Mouse (Mus musculus) embryonic stem cell, embryonic (primary cell): Measurements from ENCODE around the gene Sgip1.

Experiments
- CTCF ChIA-PET, 4 experiments: fragments of 300-600 bp in 2 of 4; fragments of 350-600 bp in 2 of 4; sonication (Branson Sonifier 250); formaldehyde crosslinking; loops; one replicate each; lab custom pipeline; 2022; ENCODE audit warnings: inconsistent platforms in 2 of 4; lab: Charles Lee
- POLR2A ChIA-PET, 4 experiments: fragments of 300-600 bp in 2 of 4; fragments of 350-600 bp in 2 of 4; sonication (Branson Sonifier 250); formaldehyde crosslinking; loops; one replicate each; lab custom pipeline; 2022; ENCODE audit warnings: antibody characterized with exemption in 4 of 4, inconsistent platforms in 1 of 4; lab: Charles Lee

The Sgip1 gene

DNA sequence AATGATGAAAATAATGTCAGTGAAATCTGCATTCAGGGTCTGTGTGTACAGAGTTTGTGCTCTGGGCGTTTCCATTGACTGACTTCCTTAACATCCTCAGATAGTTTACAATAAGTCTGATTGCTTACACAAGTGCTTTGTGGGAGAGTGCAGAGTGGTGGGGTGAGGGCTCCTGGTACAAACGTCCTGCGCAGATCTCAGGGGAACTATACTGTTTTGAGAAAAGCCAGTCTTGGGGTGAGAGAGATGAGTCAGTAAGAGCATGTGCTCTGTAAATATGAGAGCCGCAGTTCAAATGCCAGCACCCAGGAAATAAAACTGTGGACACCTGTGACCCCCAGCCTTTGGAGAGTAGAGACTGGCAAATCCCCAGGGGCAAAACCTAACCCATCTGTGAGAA is 80.7 kb downstream of the Sgip1 start:
- POLR2A ChIA-PET: no interaction called here
- CTCF ChIA-PET: no interaction called here

DNA sequence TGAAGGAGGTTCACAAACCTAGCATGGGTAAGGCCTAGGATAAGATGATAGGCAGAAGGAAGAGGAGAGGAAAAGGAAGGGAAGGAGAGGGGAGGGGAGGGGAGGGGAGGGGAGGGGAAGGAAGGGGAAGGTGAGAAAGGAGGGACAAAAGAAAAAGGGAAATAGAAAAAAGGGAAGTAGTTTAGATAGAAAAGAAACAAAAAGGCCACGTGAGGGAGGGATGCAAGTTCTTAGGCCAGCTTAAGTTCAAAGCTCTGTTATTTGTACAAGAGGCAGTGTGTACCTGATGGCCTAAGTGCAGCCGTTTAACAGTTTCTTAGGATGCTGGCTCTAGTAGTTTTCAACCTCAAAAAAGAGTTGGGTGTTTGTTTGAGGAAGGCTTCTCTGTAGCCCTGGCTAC is 83.4 kb downstream of the Sgip1 start:
- ChIA-PET POLR2A (no interaction called here), CTCF (interaction anchor here in 1 of 4 experiments (0.7 kb wide), 1 partner anchor 219 kb away, joined by 4 read pairs; no protein-coding TSS in a partner anchor)

DNA sequence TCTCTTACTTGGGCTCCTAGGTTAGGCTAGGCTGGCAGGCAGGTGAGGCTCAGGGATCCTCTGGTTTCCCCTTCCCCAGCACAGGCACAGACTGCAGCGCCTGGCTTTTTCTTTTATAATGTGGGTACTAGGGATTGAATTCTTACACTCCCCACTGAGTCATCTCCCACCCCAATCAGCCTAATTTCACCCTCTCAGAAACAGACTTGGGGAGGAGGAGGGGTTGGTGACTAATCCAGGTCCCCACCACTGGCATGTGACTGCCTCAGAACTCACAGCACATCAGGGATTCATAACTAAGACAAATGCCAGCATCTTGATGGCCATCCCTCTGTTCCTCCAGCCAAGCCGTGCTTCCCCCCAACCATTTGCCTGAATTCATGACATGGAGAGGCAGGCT is 85.1 kb downstream of the Sgip1 start:
- CTCF ChIA-PET: no interaction called here

DNA sequence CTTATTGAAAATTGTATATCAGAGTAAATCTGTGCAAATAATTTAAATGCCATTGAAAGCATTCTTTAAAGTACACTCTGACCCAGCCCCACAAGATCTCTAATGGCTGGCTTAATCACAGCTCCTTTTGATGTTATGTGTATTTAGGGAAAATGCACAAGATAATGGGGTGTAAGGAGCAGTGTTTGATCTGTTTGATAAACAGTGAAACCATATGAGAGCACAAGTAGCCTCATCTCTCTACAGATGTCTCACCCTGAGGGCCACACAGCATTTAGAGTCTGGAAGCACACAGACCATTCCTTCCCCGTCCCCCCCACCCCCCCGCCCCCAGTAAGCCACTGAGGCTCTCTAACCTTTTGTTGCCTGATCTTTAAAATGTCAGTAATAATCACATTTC is 87.4 kb downstream of the Sgip1 start:
- CTCF ChIA-PET: no interaction called here
- POLR2A ChIA-PET: no interaction called here

More for the DNA sequence above, 85.1 kb downstream of the Sgip1 start:
- POLR2A ChIA-PET: no interaction called here

DNA sequence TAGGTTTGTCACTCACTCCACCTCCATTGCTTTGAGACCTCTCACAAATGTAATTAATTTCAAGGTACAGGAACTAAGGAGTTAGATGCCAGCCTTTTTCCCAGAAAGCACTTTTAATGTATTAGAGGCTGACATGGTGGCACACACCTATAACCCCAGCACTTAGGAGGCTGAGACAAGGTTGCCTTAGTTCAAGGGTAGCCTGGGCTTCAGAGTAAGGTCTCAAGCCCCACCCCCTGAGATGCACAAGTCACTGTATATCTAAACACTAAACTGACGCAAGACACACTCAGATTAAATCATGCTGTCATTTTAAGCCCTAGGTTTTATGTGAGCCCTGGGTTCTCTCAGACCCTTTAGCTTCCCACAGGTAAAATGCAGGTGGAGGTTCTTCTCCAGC is 92.1 kb downstream of the Sgip1 start:
- POLR2A ChIA-PET: interaction anchor here in 1 of 4 experiments (0.6 kb wide), 1 partner anchor 480 kb away, joined by 4 read pairs; the partner anchor contains the start of gene Oma1

DNA sequence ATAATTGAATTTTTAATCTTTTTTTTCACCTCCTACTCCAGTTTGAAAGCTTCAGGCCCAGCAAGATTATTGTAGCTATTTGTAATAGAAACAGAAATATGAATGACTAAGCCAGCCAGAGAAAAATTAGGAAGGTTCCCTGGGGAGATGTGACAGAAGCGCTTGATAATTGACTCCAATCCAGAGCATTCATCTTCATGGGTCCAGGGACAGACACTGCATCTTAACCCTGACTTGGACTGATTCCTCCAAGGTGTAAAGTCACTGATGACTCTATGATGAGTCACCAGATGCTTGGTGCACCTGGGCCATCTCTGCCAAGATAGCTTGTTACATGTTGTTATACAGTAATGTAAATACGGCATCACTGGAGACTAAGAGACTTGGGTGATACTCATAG is 92.6 kb downstream of the Sgip1 start:
- POLR2A ChIA-PET: interaction anchor here in 1 of 4 experiments (0.6 kb wide), 1 partner anchor 480 kb away, joined by 4 read pairs; the partner anchor contains the start of gene Oma1

More for the DNA sequence above, 92.1 kb downstream of the Sgip1 start:
- CTCF ChIA-PET: no interaction called here

DNA sequence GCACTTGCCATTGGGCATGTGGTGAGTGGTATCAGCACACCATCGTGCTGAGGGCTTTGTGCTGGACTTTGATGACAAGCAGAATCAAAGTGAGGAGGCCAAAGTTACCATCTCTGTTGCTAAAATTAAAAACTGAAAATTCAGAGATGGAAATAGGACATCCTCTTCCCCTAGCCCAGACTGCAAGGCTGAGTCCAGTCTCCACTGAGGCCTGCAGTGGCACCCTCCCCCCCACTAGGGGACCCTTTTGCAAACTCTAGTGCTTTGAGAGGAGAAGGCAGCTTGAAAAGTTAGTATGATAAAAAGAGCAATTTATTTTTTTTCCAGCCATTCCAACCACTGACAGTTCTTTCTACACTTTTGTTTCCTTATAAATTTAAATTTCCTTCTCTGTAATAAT is 93.6 kb downstream of the Sgip1 start:
- POLR2A ChIA-PET: no interaction called here
- CTCF ChIA-PET: interaction anchor here in 1 of 4 experiments (0.7 kb wide), 1 partner anchor 94 kb away, joined by 23 read pairs; no protein-coding TSS in a partner anchor

More for the DNA sequence above, 92.6 kb downstream of the Sgip1 start:
- CTCF ChIA-PET: interaction anchor here in 1 of 4 experiments (0.6 kb wide), 1 partner anchor 531 kb away, joined by 4 read pairs; no protein-coding TSS in a partner anchor

DNA sequence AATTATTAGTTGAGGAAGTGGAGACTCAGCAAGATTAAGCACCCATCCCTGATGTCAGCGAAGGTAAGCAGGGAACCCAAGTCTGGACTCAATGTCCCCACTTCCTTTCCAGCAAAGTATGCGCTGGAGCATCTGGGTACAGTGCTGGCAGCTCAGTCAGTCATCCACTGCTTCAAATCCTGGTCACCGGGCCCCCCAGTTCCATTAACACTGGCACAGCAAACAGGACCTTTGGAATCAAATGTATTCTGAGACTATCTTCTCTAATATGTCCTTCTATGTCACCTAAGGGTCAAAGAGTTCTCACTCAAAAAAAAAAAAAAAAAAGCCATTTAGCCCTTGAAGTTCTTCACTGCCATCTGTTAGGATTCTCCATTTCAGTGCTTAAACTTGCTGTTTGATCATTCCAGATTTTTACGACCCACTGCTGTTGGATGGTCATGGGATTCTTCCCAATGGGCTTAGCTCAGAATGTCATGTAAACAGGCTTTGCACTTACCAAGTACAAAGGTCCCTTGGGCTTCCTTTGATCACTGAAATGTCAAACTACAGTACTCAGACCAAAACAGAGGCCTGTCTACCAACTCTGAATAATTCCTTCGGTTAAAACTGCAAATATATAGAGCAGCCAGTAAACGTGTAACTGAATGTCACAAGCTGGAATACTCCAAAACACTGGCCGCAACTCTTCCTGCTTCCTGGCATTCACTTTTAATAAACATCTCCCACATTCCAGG is 99.1 kb downstream of the Sgip1 start:
- ChIA-PET CTCF (interaction anchor here in 1 of 4 experiments (0.7 kb wide), 1 partner anchor 101 kb away, joined by 3 read pairs; no protein-coding TSS in a partner anchor), POLR2A (interaction anchor here in 1 of 4 experiments (0.7 kb wide), 2 partner anchors 171 to 313 kb away, joined by 3 to 4 read pairs; no protein-coding TSS in a partner anchor)

DNA sequence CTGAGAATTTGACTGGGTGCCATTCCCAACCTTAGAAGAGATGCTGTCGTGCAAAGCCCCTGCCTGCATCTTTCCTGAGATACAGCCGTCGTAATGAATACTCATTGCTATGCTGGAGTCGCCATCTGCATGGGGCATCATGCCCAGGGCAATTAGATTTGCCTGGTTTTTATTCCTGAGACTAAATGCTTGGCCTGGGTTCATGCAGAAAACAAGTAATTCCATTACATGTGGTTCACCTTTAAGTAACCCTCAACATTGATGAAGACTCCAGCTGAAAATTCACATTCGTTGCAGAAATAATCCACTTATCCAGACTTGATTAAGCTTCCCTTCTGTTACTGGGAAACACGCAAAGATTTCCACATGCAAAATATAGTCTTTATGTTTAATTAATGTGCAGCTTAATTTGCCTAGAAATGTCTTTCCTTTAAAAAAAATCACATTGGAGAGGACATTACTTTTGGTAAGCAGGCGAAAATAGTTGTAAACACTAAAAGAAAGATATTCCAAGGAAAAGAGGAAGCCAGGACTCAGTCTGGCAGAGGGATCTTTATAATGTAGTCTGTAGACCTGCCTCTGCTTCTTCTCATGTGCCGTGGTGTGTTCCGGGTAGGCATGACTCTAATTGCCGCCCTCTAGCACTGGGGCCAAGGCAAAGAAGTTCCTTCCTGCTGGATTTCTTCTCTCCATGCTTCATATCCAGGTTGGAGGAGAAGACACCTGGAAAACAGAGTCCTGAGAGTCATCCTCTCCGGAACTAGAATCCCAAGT is 100.0 kb downstream of the Sgip1 start:
- ChIA-PET CTCF (interaction anchor here in 1 of 4 experiments (0.7 kb wide), 1 partner anchor 102 kb away, joined by 3 read pairs; no protein-coding TSS in a partner anchor), POLR2A (interaction anchor here in 1 of 4 experiments (0.7 kb wide), 1 partner anchor 313 kb away, joined by 3 read pairs; no protein-coding TSS in a partner anchor)

DNA sequence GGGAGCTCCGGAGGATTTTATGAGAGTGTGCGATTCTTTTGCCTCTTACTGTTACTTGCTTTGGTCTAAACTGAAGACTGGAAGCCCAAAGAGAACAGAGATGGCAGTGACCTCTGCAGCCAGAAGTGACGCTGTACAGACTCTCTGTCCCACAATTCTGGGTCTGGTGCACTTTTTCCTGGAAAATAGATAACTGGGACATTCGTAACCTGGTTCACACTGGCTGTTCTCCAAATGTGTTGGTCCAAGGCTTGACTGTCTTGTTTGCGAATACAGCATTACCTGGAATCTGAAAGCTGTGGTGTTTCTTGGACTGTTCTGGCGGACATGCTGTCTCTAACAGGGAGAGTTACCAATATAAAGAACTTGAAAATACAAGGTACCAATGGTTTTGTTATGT is 109.4 kb downstream of the Sgip1 start:
- ChIA-PET CTCF (no interaction called here), POLR2A (no interaction called here)

DNA sequence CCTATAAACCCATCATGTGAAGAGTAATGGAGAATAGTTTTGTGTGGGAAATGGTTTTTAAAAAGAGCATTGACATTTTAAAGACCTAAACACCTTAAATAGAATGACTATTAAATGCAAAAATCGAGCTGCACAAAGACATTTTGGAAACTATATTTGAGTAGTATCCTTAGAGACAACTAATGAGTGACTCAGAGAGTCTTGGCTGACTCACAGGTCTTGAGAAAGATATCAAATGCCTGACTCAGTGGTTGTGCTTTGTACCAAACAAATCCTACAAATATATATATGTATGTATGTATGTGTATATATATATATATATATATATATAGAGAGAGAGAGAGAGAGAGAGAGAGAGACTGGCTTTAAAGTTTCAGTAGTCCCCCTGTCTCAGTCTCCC is 110.1 kb downstream of the Sgip1 start:
- POLR2A ChIA-PET: no interaction called here
- CTCF ChIA-PET: no interaction called here

DNA sequence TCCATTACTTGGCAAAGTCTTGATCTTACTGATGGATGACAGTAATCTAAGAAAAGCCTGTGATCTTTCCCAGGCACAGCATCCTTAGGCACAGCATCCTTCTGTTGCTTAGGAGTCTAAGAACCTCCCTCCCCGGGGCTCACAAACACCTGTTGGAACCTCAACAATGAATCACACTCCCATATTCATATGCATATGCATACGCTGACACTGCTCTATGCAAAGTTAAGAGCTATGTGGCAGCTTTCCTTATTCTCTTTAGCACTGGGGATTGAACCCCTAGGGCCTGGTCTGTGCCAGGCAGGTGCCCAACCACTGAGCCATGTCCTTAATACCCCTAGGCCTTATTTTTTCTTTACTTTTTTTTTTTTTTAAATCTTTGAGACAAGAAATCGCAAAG is 111.2 kb downstream of the Sgip1 start:
- ChIA-PET POLR2A (interaction anchor here in 1 of 4 experiments (0.7 kb wide), 1 partner anchor 25 kb away, joined by 3 read pairs; no protein-coding TSS in a partner anchor), CTCF (no interaction called here)

DNA sequence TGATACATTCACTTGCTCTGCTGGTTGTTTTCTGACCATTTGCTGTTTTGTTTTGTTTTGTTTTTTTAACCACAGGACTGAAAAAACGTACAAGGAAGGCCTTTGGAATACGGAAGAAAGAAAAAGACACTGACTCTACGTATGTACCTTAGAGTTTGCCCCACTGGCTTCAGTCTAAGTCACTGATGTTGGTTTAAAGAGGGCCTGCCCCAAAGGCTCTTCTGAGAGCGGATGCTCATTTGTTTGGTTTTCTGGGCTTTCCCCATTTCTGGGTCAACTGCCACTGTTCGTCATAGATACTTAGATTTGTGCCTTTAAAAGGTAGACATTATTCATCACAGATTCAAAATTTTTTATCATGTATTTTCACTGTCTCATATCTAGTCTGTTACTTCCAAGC is 111.7 kb downstream of the Sgip1 start:
- CTCF ChIA-PET: no interaction called here
- POLR2A ChIA-PET: no interaction called here

DNA sequence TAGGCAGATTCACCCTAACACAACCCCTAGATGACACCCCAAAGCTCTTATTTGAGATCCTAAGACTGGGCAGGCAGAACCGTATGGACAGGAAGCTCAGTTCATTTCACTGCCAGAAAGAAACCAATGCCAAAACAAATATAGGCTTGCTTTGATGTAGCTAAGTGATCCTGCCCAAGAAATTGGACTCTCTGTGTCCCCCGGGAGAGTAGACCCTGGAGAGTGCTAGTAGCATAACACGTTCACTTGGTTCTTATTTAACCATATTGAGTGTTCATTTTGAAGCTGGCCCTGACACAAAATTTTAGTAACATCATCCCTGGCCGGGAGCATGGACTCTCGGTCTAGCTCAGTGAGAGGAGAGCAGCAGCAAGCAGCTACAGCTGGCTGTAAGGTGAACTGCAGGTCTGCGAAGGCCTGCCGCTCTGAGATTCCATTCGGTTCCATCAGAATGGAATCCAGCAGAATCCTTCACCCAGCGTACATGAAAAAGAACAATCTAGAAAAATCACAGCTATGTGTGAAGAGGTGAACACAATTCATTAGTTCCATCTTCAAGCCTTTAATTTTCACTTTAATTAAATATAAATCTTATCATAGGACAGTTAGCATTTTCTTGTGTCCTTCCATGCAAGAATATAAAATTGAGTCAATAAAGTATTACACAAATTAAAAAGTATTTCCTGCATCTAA is 112.4 kb downstream of the Sgip1 start:
- CTCF ChIA-PET: no interaction called here
- POLR2A ChIA-PET: no interaction called here

DNA sequence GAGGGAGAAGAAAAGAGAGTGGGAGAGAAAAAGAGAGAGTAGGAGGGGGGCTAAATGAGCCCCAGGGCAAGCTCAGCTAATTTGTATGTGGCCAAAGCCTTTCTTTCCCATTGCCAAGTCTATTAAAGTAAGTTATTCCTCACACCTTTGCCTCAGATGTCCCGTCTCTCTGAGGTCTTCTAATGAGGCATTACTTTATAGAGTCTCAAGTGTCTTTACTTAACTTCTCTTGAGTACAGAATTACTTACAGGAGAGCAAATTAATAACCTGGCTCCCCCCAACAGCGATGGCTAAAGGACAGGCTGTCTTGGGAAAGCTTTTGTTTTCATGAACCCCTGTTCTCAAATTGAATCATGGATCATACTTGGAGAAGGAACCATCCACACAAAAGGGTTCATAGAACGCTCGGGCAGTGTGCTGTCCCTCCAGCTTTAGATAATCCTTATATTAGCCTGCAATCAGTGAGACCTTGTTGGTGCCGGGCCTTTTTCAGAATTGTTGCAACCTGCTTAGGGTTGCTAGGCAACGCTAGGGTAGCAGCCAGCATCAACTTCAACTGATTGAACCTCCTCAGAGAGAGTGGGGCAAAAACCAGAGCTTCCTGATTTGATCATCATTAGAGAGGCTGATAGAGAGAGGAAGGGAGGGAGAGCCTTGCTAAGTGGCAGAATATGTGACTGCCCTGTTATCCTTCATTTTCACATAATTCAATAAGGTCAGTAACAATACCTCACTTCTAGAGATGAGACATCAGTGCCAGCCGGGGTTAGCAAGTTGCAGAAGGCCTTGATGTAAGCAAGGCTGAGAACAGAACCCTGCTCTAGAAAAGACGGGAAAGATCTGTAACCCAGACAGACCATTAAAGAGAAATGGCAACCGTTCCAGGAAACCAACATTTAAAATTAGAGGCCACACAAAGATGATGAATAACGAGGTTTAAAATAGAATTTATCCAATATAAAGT is 114.1 kb downstream of the Sgip1 start:
- CTCF ChIA-PET: no interaction called here
- POLR2A ChIA-PET: interaction anchor here in 2 of 4 experiments (0.6 to 0.7 kb wide), 2 partner anchors 353 to 354 kb away, joined by 3 to 5 read pairs; no protein-coding TSS in a partner anchor

DNA sequence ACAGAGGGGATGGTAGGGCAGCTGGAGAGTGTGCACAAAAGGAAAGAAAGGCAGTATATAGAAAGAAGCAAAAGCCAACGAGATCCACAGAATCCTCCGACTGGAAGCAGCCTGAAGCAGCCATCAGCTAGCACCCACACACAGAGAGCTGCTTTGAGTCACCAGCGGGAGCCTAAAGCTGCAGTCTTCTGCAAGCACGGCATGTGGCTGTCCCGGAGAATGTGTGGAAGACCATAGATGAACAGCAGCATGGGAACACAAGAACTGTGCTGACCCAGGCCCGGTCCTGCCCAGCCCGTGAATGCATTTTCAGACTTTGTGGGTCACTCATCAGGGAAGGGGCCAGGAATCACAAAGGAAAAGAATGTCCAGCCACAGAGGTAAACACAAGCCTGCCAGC is 115.0 kb downstream of the Sgip1 start:
- ChIA-PET POLR2A (no interaction called here), CTCF (interaction anchor here in 1 of 4 experiments (0.5 kb wide), 1 partner anchor 287 kb away, joined by 7 read pairs; no protein-coding TSS in a partner anchor)

DNA sequence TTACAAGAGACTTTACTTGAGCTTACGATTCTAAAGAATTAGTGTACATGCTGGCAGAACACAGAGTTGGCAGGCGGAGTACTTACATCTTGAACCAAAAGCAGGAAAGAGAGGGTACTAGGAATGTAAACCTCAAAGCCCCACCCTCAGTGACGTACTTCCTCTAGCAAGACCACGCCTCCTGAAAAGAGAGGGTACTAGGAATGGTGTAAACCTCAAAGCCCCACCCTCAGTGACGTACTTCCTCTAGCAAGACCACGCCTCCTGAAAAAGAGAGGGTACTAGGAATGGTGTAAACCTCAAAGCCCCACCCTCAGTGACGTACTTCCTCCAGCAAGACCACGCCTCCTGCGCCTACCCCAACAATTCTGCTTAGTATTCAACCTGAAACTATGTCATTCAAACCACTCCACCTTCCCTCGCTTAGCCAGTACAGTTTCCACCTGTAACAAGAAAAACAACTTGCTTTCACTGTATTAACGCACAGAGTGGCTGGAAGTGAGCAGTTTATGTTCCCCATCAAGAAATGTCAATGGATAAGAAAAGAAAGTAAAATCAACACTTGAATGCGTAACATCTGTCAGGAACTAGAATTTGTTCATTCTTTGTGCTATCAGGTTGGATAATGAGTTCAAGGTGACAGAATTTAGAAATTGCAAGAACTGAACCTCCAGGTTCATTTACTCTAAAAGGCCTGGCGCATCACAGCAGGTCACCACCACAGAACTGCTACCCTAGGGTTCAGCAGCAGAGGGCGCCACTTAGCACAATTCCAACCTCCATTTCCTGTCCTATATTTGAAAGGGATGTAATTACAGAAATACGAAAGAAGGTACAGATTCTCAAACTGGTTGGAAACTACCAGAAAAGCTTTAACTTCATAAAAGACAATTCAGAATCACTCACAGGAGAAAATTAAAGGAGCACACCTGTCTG is 118.4 kb downstream of the Sgip1 start:
- POLR2A ChIA-PET: interaction anchor here in 1 of 4 experiments (0.5 kb wide), 1 partner anchor 646 kb away, joined by 3 read pairs; no protein-coding TSS in a partner anchor
- CTCF ChIA-PET: no interaction called here
